Mouse (Mus musculus) midbrain, embryonic 13.5 days (tissue): ENCODE measurements at regions not wholly inside any gene's neighbourhood (a gene's known extent, or its start where the extent isn't known, plus 50 kb on each side); places are given as distances from the start of the nearest gene placed in this dataset.

Experiments
- ATAC-seq: fragments of 200-750 bp; cut with Nextera tagmentation; 2 replicates; pipeline ENCODE4 v1.8.0; 2017; ENCODE audit warnings: mild to moderate bottlenecking, moderate TSS enrichment, moderate library complexity
- H3K27ac ChIP-seq: fragments of 300-500 bp; sonication (generic); 2 replicates; pipeline ENCODE4 v1.5.1; 2015; ENCODE audit warnings: inconsistent platforms, mild to moderate bottlenecking, moderate library complexity
- H3K27me3 ChIP-seq: fragments of 300-500 bp; sonication (generic); 2 replicates; pipeline ENCODE4 v1.6.1; 2015; ENCODE audit warnings: mild to moderate bottlenecking, inconsistent platforms
- H3K36me3 ChIP-seq: fragments of 300-500 bp; sonication (generic); 2 replicates; pipeline ENCODE4 v1.6.1; 2015; ENCODE audit warnings: mild to moderate bottlenecking, inconsistent platforms
- H3K4me1 ChIP-seq: fragments of 300-500 bp; sonication (generic); replicated peaks from 2 replicates; pipeline ENCODE4 v1.6.1; 2015; ENCODE audit warnings: inconsistent platforms
- H3K4me2 ChIP-seq: fragments of 300-500 bp; sonication (generic); replicated peaks from 2 replicates; pipeline ENCODE4 v1.6.1; 2015; ENCODE audit warnings: moderate library complexity, mild to moderate bottlenecking, inconsistent platforms
- H3K4me3 ChIP-seq: fragments of 300-500 bp; sonication (generic); replicated peaks from 2 replicates; pipeline ENCODE4 v1.5.1; 2015; ENCODE audit warnings: mild to moderate bottlenecking, inconsistent platforms
- H3K9ac ChIP-seq: fragments of 300-500 bp; sonication (generic); replicated peaks from 2 replicates; pipeline ENCODE4 v1.6.1; 2015; ENCODE audit warnings: mild to moderate bottlenecking, inconsistent platforms
- H3K9me3 ChIP-seq: fragments of 300-500 bp; sonication (generic); 2 replicates; pipeline ENCODE4 v1.6.1; 2016; ENCODE audit warnings: mild to moderate bottlenecking, inconsistent platforms
- WGBS: fragments of 180-500 bp; shearing (Covaris S2); methylation state at CpG from one replicate; pipeline ENCODE4 v1.1.7; 2015; 5-methylcytosine and 5-hydroxymethylcytosine counted together

DNA sequence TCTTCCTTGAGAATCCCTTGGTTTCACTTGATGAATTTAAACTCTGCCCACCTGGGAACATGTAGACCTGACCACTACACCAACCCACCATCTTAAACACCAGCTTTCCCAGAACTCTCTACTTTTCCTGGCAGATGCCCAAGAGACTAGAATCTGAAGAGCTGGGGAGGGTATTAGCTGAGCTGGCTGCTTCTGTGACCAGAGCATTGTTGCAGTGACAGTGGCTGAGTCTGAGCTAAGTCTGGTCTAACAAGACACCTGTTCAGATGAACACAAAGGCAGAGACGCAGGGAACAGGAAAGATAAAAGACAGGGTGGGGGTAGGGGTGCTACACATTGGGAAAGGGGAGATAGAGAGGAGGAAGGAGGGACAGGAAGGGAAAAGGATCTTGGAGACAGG, 258.9 kb upstream of the Hs6st1 start:
- WGBS: 50% methylated on average over 1 of the region's 1 CpGs
- no peaks in the 10 kb centered on the region for H3K4me1 ChIP-seq
- H3K4me3 ChIP-seq: no peak overlapping the region
- H3K9ac ChIP-seq: no peak overlapping the region
- no peaks in the 10 kb centered on the region for H3K9me3 ChIP-seq
- H3K4me2 ChIP-seq: no peak overlapping the region
- ATAC-seq: no peak; the same call in 1 of the 2 replicates
- no peaks in the 10 kb centered on the region for H3K36me3 ChIP-seq
- H3K27me3 ChIP-seq: no peaks in the 10 kb centered on the region
- no peak overlapping the region for H3K27ac ChIP-seq

DNA sequence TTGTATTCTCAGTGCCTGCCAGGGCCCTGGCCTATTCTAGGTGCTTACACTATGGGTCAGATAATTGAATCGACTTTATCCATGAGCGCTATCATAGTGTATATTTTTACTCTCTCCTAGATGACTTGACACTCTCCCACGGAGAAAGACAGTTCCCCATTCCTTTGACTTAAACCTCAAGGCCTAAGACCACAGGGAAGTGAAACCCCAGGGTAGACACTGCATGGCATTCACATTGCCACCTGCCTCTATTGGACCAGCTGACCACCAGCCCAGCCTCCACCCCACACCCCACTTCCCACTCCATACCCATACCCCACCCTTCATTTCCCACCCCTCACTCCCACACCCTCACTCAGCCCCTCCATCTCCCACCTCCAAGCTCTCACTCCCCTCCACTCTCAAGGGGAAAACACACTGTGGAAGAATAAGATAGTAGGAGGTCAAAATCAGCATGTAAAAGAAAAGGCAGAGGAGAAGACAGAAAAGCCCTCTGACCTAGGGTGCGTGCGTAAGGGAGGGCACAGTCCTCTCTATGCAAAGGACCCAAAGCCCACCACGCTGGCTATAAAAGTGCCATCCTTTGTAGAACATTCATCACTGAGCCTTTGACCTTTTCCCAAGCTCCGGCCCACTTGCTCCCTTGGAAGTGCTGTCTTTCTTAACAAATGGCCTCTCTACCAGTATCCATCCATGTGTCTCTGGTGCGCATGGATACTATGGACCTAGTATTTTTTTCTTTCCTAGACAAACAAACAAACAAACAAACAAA, 257.4 kb upstream of the Hs6st1 start:
- ATAC-seq: no peak
- no peak overlapping the region for H3K27ac ChIP-seq
- no peak overlapping the region for H3K9ac ChIP-seq
- no peak overlapping the region for H3K4me3 ChIP-seq
- no peaks in the 10 kb centered on the region for H3K9me3 ChIP-seq
- WGBS: 91% methylated on average over 8 of the region's 8 CpGs
- no peak overlapping the region for H3K4me2 ChIP-seq
- H3K36me3 ChIP-seq: no peaks in the 10 kb centered on the region
- H3K27me3 ChIP-seq: no peaks in the 10 kb centered on the region
- no peaks in the 10 kb centered on the region for H3K4me1 ChIP-seq

DNA sequence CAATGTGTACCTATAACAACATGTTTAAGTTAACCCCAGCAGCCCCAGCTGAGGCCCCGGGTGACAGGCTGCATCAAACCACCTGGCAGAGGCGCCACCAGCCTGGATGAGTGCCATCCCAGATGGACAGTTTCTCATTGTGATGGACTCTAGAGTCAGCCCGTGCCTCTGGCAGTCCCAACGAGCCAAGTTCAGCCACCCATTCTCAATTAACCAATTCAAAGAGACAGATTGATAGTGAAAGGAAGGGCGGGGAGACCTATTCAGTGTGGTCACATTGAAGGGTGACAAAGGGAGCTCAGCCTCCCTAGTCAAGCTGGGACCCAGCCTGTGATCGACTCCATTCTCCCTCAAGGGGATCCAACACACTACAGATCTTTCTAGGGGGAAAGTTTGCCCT, 256.8 kb upstream of the Hs6st1 start:
- Histone ChIP-seq H3K9me3 (no peaks in the 10 kb centered on the region), H3K27ac (no peak overlapping the region), H3K4me3 (no peak overlapping the region), H3K9ac (no peak overlapping the region), H3K4me2 (no peak overlapping the region), H3K36me3 (no peaks in the 10 kb centered on the region), H3K4me1 (no peaks in the 10 kb centered on the region), H3K27me3 (no peaks in the 10 kb centered on the region)
- peak; percentile 57; the same call in 1 of the 2 replicates for ATAC-seq
- 60% methylated on average over 6 of the region's 6 CpGs for WGBS

DNA sequence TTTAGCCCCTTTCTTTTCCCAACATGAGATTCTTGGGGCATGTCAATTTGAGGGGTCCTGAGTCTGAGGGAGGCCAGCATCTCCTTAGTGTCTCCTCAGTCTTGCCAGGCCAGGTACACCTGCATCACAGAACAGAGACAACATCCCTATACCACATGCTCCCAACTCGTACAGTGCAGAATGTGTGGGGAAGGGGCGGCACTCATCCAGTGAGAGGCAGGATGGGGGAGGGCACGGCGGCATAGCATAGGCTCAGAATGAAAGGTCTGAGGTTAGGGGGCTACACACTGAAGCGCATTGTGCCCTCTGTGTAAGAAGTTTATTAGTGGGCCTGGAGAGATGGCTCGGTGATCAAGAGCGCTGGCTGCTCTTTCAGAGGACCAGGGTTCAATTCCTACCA, 256.4 kb upstream of the Hs6st1 start:
- 0 out of 2 replicates have a peak, but pooled peaks have one; percentile 47 for ATAC-seq
- no peak overlapping the region for H3K27ac ChIP-seq
- no peak overlapping the region for H3K4me3 ChIP-seq
- H3K4me1 ChIP-seq: no peaks in the 10 kb centered on the region
- WGBS: 83% methylated on average over 7 of the region's 7 CpGs
- no peaks in the 10 kb centered on the region for H3K27me3 ChIP-seq
- no peaks in the 10 kb centered on the region for H3K9me3 ChIP-seq
- no peak overlapping the region for H3K9ac ChIP-seq
- H3K36me3 ChIP-seq: no peaks in the 10 kb centered on the region
- no peak overlapping the region for H3K4me2 ChIP-seq

DNA sequence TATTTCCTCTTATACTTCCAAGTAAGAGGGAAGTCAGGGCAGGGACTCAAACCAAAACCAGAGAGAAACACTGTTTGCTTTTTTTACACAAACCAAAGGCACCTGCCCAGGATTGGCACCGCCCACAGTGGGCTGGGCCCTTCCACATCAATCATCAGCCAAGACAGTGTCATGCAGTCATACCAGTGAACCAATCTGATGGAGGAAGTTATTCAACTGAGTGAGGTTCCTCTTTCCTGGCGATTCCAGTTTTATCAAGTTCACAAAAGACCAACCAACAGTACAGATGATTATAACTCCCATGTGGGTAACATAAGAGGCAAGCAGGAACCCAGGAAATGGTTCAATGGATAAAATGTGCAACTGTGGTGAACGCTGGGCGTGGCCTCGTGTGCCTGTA, 254.6 kb upstream of the Hs6st1 start:
- Histone ChIP-seq H3K4me3 (no peak overlapping the region), H3K36me3 (no peaks in the 10 kb centered on the region), H3K27me3 (no peaks in the 10 kb centered on the region), H3K27ac (no peak overlapping the region), H3K9ac (no peak overlapping the region), H3K4me2 (no peak overlapping the region), H3K4me1 (no peaks in the 10 kb centered on the region), H3K9me3 (no peaks in the 10 kb centered on the region)
- 95% methylated on average over 5 of the region's 5 CpGs for WGBS
- ATAC-seq: no peak

DNA sequence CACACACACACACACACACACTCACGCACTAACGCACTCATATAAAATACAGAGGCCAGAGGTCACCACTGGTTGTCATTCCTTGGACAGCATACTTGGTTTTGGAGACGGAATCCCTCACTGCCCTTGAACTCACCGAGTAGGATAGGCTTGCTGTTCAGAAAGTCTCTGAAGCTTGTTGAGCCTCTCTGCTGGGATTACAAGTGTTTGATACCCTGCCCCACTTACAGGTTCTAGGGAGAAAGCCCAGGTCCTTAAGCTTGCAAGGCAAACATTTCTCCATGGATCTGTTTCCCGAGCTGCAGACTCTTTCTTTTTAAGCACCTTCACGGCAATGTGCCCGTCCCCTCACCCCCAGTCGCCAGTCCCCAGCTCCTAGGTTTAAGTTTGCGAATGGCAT, 254.0 kb upstream of the Hs6st1 start:
- Histone ChIP-seq H3K27me3 (no peaks in the 10 kb centered on the region), H3K4me1 (no peaks in the 10 kb centered on the region), H3K36me3 (no peaks in the 10 kb centered on the region), H3K9me3 (no peaks in the 10 kb centered on the region), H3K4me2 (no peak overlapping the region), H3K4me3 (no peak overlapping the region), H3K9ac (no peak overlapping the region), H3K27ac (no peak overlapping the region)
- no peak for ATAC-seq
- 79% methylated on average over 9 of the region's 9 CpGs for WGBS

DNA sequence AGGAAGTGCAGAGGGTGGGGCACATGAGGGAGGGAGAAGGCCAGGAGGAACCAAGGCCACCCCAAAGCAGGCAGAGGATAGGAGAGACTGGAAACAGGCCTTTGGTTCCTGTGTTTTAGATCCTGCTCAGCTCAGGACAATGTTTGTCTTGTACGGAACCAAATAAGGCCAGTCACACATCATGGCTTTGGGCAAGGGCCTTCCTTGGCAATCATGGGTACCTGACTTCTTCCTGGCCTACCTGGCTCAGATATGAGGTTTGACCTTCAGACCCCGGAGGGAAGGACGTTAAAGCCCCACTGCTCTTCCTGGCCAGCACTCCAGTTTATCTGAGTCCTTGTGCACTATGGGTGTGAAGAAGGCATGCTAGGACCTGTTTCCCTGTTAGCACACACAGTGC, 253.4 kb upstream of the Hs6st1 start:
- no peak overlapping the region for H3K27ac ChIP-seq
- H3K27me3 ChIP-seq: no peaks in the 10 kb centered on the region
- H3K9me3 ChIP-seq: no peaks in the 10 kb centered on the region
- no peaks in the 10 kb centered on the region for H3K4me1 ChIP-seq
- 93% methylated on average over 3 of the region's 3 CpGs for WGBS
- no peak for ATAC-seq
- H3K36me3 ChIP-seq: no peaks in the 10 kb centered on the region
- H3K4me2 ChIP-seq: no peak overlapping the region
- no peak overlapping the region for H3K4me3 ChIP-seq
- H3K9ac ChIP-seq: no peak overlapping the region

DNA sequence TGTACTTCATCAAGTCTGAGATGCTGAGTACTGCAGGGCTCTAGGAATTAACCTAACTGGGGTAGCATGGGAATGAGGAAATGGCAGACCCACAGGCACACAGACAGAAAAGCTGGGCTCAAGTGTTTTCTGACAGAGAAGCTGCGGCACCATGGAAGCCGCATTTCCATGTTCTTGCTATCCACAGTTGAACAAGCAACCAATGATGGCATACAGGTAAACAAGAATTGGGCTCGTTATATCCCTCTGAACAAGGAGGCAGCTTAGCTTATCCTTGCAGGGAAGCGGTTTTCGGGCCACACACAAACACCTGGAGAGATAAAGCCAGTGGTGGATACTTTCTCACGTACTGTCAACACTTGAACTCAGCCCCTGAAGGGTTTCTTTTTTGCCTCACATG, 246.4 kb upstream of the Hs6st1 start:
- no peaks in the 10 kb centered on the region for H3K36me3 ChIP-seq
- H3K4me2 ChIP-seq: no peak overlapping the region
- no peaks in the 10 kb centered on the region for H3K27me3 ChIP-seq
- peaks cover 16% of the 10 kb centered on the region for H3K4me1 ChIP-seq
- no peak for ATAC-seq
- no peak overlapping the region for H3K9ac ChIP-seq
- no peaks in the 10 kb centered on the region for H3K9me3 ChIP-seq
- no peak overlapping the region for H3K4me3 ChIP-seq
- no peak overlapping the region for H3K27ac ChIP-seq
- WGBS: 94% methylated on average over 6 of the region's 6 CpGs

DNA sequence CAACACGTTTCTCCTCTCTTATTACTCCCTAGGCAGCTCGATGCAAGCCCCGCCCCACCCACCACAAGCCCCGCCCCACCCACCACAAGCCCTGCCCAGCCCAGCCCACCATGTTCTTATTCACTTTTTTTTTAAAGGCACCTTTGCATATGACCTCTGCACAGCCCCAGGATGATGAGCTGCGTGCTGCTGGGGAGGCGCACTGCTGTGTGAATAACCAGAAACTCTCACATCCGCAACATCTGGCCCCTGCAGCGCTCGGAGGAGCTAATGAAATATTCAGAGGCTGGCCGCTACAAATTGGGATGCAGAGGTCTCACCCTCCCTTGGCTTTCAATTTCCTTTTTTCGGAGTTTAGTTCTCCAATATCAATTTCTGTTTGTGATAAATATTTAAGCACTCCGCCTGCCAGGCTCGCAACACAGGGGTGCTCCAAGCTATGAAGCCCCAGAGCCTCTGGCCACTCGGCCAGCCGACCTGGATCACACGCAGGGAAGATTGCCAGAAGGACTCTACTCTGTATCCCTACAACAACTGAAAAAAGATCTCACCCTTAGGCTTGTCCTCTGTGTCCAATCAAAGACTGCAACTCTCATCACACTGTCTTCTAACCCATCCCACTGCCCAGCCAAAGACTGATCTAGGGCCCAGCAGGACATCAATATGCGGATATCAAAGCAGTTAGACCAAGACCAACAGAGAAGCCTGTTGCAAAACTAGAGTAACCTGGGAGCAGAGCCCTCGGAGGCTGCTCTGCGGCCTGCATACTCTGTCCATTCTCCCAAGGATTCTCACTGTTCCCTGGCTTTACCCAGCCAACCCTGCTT, 245.6 kb upstream of the Hs6st1 start:
- peak; percentile 70 for ATAC-seq
- H3K27ac ChIP-seq: no peak overlapping the region
- H3K4me2 ChIP-seq: peak overlapping the region; percentile 22
- no peaks in the 10 kb centered on the region for H3K36me3 ChIP-seq
- no peak overlapping the region for H3K4me3 ChIP-seq
- no peaks in the 10 kb centered on the region for H3K9me3 ChIP-seq
- peaks cover 16% of the 10 kb centered on the region for H3K4me1 ChIP-seq
- no peaks in the 10 kb centered on the region for H3K27me3 ChIP-seq
- 51% methylated on average over 19 of the region's 19 CpGs for WGBS
- H3K9ac ChIP-seq: no peak overlapping the region

DNA sequence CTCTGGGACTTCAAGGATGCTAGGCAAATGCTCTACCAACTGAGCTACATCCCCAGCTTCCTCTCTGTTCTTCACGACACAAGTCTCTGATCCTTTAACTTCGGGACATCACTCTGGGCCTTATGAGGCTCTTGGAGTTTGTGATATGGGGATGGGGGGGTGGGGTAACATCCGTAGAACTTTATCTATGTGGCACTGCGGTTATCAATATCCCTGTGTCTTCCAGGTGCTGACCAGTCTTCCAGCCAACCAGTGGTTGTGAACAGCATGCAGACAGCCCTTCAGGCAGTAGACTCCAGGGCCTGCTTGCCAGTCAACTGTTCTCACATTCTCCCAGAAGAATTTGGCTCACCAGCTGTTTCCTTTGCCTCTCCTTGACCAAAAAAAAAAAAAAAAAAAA, 244.7 kb upstream of the Hs6st1 start:
- 96% methylated on average over 4 of the region's 4 CpGs for WGBS
- H3K4me3 ChIP-seq: no peak overlapping the region

DNA sequence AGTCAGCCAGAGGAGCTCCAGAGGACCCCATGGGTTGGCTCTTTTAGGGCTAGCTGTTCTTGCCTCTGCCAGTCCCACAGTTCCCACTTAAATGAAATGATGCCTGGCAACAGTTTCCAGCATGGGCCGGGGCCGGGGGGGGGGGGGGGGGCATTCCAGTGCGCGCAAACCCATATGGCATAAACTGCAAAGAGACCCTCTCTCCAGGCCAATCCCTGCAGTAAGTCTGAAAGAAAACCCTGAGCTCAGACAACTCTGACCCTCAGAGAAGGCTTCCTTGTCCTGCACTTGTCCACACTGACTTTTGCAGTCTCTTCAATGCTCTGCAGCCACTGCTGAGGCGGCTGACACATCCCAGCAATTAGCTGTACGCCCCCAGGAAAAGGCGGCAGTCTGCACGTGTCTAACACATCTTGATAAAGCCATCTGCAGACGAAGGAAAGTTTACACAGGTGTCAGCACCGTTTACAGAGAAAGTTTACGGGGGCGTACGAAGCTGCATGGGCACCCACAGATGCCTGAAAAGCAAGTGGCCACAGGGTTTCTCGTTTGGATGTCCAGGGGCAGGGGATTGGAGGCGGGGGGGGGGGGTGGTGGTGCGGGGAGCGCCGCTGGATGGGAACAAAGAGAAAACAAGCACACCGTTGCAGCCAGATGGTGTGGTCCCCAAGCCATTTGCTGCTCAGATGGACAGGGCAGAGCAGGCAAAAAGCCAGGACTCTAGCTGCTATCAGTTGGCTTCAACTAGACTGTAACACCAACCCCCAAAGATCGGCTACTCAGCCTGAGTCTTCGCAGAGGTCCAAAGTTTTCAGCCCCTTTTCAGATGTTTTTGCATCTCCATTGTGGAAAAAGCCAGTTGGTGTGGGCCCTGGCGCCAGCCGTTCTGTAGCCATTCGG, 244.0 kb upstream of the Hs6st1 start:
- Histone ChIP-seq H3K4me3 (no peak overlapping the region), H3K36me3 (no peaks in the 10 kb centered on the region), H3K4me2 (no peak overlapping the region), H3K9me3 (no peaks in the 10 kb centered on the region), H3K9ac (no peak overlapping the region), H3K4me1 (peaks cover 16% of the 10 kb centered on the region), H3K27me3 (no peaks in the 10 kb centered on the region), H3K27ac (no peak overlapping the region)
- ATAC-seq: no peak
- 64% methylated on average over 24 of the region's 24 CpGs for WGBS

More for the DNA sequence above, 244.7 kb upstream of the Hs6st1 start:
- H3K9ac ChIP-seq: no peak overlapping the region
- no peaks in the 10 kb centered on the region for H3K27me3 ChIP-seq
- H3K9me3 ChIP-seq: no peaks in the 10 kb centered on the region
- ATAC-seq: no peak
- no peak overlapping the region for H3K4me2 ChIP-seq
- H3K36me3 ChIP-seq: no peaks in the 10 kb centered on the region
- H3K27ac ChIP-seq: no peak overlapping the region
- H3K4me1 ChIP-seq: peaks cover 16% of the 10 kb centered on the region

DNA sequence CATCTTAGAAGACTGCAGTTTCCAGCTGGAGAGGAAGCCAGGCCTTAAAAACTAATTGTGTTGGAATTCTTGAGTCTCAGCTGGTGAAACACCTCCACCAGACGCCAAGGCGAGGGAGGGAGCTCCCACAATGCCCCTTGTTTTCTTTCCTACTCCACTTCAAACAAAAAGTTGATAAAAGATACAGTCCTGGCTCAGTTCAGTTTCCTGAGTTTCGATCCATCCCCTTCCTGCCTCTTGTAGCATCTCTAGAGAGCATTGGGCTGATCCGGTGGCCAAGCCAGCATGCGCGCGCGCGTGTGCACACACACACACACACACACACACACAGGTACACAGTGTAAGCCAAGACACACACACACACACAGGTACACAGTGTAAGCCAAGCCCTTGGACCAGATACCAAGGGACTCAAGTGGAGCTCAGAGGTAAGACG, 242.7 kb upstream of the Hs6st1 start:
- ATAC-seq: 0 out of 2 replicates have a peak, but pooled peaks have one; percentile 29
- Histone ChIP-seq H3K9me3 (no peaks in the 10 kb centered on the region), H3K36me3 (no peaks in the 10 kb centered on the region), H3K4me1 (peaks cover 16% of the 10 kb centered on the region), H3K4me3 (no peak overlapping the region), H3K4me2 (no peak overlapping the region), H3K27me3 (no peaks in the 10 kb centered on the region), H3K27ac (no peak overlapping the region), H3K9ac (no peak overlapping the region)
- WGBS: 84% methylated on average over 10 of the region's 10 CpGs
